Mouse (Mus musculus): Measurements from ENCODE around the gene Me1. TPM values are rescaled to one million over a fixed set of nuclear protein-coding genes. Genes with fewer than 3 reads are reported as not detected.
A peak's percentile ranks its signal among the peaks of the same experiment; 100 is the strongest.

Me1 gene
- polyA plus RNA-seq, 1 experiment from 2014 or later: 9.4 TPM

DNA sequence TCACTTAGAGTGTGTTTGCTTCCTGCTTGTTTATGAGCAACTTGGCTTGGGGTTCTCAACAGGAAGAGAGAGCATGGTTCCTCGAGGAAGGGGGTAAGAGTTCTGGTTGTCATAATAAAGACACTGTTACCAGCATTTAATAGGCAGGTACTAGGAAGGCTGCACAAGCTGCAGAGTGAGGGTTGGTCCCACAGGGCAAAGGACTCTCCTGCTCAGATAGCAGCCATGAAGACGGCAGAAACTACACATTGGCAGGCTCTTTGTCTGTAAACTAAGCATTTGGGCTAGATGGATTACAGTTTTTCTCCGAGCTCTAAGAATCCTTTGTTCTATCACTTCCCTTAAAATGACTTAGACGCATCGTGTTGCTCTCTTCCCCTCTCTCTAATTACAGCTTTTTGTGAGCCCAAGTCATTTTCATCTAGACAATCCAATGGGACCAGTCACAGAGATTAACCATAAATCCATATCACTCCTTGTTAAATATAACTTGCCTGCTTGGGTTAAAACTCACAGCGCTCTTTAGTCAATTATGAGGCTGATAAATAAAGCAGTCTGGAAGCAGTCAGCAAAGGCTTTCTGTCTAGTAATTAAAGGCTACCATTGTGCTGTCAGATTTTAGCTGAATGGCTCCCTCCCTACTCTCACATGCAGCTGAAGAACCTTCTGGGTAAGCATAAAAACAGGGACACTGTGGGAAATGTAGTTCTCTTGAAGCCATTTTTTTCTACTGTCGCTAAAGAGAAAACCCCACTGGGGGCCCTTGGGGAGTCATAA lies 30.0 kb upstream of the Me1 start:
- DNase-seq (ENCODE audit: low spot score): no peak
- Histone ChIP-seq H3K4me1 (0 out of 2 replicates have a peak, but pooled peaks cover 3% of the 10 kb centered on the region), H3K4me3 (no peak overlapping the region), H3K27ac (no peak overlapping the region), H3K36me3 (no peaks in the 10 kb centered on the region), H3K27me3 (ENCODE audit: low read depth, poor library complexity, severe bottlenecking) (no peaks in the 10 kb centered on the region), H3K9me3 (replicated peaks) (no peaks in the 10 kb centered on the region)
- WGBS: 73% methylated on average over 7 of the region's 7 CpGs

DNA sequence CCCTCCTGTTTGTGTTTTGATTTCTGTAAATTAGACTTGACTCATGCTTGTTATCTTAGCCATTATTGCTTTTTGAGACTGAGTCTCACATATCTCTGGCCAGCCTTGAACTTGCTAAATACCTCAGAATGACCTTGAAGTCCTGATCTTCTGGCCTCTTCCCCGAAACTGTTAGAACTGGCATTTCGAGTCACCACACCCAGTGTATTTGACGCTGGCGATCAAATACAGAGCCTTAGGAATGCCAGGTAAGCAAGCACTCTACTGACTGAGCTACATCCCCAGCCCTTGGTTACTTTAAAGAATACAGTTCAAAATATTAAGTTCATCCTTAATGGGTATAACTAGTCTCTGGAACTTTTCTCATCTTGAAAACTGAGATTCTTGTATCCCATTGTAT lies 29.3 kb upstream of the Me1 start:
- Histone ChIP-seq H3K36me3 (no peaks in the 10 kb centered on the region), H3K4me1 (0 out of 2 replicates have a peak, but pooled peaks cover 3% of the 10 kb centered on the region), H3K27ac (no peak overlapping the region), H3K9me3 (replicated peaks) (no peaks in the 10 kb centered on the region), H3K4me3 (no peak overlapping the region), H3K27me3 (ENCODE audit: low read depth, poor library complexity, severe bottlenecking) (no peaks in the 10 kb centered on the region)
- 89% methylated on average over 4 of the region's 4 CpGs for WGBS
- no peak for DNase-seq (ENCODE audit: low spot score)

DNA sequence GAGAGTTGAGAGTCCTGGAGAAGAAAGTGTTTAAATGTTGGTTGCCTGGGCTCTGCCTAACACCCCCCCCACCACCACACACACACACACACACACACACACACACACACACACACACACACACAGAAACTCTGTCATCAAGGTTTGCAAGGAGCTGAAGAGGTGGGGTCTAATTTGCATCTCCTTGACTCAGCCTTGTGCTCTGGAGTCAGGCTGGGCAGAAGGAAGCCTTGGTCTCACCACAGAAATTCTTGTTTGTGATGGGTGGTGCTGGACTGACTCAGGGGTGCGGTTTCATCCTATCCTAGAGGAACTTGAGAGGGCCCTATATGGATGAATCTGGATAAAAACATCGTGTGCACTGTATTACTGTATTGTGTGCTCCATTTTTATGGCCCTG lies 25.0 kb upstream of the Me1 start:
- 91% methylated on average over 2 of the region's 2 CpGs for WGBS

DNA sequence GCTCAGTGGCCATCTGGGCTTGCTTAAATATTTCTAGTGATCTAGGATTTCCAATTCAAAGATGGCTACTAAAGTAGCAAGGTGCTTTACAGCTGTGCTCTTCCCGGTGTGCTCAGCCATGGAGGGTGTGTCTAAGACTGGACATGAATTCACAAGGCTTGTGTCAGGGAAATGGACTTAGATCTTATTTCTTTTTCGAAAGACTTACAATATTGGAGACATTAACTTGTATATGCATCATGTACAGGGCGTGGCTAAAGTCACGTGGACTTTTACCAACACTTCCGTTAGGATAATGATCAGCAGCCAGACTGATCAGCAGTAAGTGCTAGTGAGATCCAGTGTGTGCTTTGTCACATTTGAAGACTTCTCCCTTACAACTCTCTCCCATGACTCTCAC lies 24.5 kb upstream of the Me1 start:
- WGBS: 90% methylated on average over 5 of the region's 5 CpGs
- Histone ChIP-seq H3K4me1 (no peaks in the 10 kb centered on the region), H3K36me3 (no peaks in the 10 kb centered on the region), H3K27me3 (ENCODE audit: low read depth, poor library complexity, severe bottlenecking) (no peaks in the 10 kb centered on the region), H3K4me3 (no peak overlapping the region), H3K9me3 (replicated peaks) (no peaks in the 10 kb centered on the region), H3K27ac (no peak overlapping the region)
- no peak for DNase-seq (ENCODE audit: low spot score)

More for the DNA sequence above, 25.0 kb upstream of the Me1 start:
- Histone ChIP-seq H3K9me3 (replicated peaks) (no peaks in the 10 kb centered on the region), H3K27me3 (ENCODE audit: low read depth, poor library complexity, severe bottlenecking) (no peaks in the 10 kb centered on the region), H3K4me3 (no peak overlapping the region), H3K4me1 (0 out of 2 replicates have a peak, but pooled peaks cover 3% of the 10 kb centered on the region), H3K27ac (no peak overlapping the region), H3K36me3 (no peaks in the 10 kb centered on the region)
- no peak for DNase-seq (ENCODE audit: low spot score)

DNA sequence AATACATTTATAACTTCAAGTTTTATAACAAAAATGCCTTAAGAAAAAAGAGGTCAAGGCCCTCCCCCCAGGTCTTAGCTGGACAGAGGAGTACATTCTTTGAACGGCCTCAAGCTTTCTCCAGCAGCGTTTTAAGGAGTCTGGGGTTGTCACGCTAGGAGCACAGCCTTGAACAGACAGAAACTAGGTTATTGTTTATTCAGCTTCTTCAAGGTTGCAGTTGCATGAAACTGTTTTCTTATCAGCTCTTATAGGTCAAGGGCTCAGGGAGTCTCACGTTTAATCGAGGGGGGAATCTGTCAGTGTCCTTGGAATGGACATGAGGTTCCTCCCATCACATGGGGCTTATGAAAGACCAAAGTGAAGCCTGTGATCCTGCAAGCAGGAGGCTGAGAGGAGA lies 21.4 kb upstream of the Me1 start:
- 85% methylated on average over 5 of the region's 5 CpGs for WGBS
- Histone ChIP-seq H3K4me1 (no peaks in the 10 kb centered on the region), H3K36me3 (no peaks in the 10 kb centered on the region), H3K9me3 (replicated peaks) (no peaks in the 10 kb centered on the region), H3K27me3 (ENCODE audit: low read depth, poor library complexity, severe bottlenecking) (no peaks in the 10 kb centered on the region), H3K27ac (no peak overlapping the region), H3K4me3 (no peak overlapping the region)
- DNase-seq (ENCODE audit: low spot score): no peak

DNA sequence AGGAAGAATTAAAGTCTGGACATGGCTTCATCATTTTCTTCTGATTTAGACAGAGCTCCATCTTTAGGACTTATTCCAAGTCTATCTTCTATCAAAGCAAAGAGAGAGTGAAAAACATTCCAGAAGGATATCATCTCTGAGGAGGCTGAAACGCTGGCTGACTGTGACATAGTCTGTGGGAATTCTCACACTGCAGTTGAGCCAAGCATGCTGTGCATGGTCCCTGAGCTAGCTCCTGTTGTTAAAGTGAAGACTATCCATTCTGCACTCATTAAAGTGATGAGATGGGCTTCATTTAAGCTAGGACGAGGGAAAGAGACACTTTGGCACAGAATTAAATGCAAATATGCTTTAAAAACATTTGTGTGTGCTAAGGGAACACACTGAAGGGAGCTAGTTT lies 20.8 kb upstream of the Me1 start:
- DNase-seq (ENCODE audit: low spot score): no peak
- Histone ChIP-seq H3K4me3 (no peak overlapping the region), H3K9me3 (replicated peaks) (no peaks in the 10 kb centered on the region), H3K36me3 (no peaks in the 10 kb centered on the region), H3K27me3 (ENCODE audit: low read depth, poor library complexity, severe bottlenecking) (no peaks in the 10 kb centered on the region), H3K4me1 (no peaks in the 10 kb centered on the region), H3K27ac (no peak overlapping the region)
- WGBS: 63% methylated on average over 2 of the region's 2 CpGs

DNA sequence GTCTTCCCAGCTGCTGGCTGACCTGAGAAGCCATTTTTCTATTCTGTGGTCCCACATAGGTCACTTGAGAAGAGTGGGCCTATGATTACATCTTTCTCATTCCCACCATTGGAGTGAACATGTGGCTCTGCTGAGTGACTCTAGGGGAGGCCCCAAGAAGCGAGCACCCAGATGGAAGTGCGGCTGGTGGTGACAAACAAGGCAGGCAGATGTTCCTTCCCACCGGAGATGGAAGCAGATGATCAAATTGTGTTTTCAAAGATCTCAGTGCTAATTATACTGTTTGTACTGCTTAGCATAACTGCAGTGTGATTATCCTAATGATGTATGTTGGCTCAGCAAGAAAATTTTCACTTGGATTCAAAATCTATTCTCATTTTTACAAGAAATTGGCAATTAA lies 18.3 kb upstream of the Me1 start:
- Histone ChIP-seq H3K27me3 (ENCODE audit: low read depth, poor library complexity, severe bottlenecking) (no peaks in the 10 kb centered on the region), H3K9me3 (replicated peaks) (no peaks in the 10 kb centered on the region), H3K4me1 (no peaks in the 10 kb centered on the region), H3K36me3 (no peaks in the 10 kb centered on the region), H3K27ac (no peak overlapping the region), H3K4me3 (no peak overlapping the region)
- WGBS: 91% methylated on average over 3 of the region's 3 CpGs
- DNase-seq (ENCODE audit: low spot score): no peak

DNA sequence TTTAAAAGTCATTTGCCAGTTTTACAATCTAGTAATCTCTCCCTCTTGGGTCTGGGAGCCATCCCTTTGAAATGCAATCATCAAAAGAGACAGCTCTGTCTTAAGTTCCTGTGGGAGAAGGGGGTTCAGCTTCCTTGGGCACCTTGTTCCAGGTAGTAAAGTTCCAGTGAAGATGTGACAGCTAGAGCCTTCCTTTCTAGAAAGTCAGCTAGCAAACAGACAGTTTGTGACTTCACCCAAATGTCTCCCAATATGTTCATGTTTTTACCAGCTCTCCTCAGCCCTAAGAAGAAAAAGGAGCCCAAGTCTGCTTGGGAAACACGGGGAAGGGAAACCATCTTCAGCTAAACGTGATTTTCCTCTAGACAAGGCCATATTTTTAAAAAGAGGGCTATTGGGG lies 16.9 kb upstream of the Me1 start:
- no peaks in the 10 kb centered on the region for H3K9me3 ChIP-seq (replicated peaks)
- no peak overlapping the region for H3K27ac ChIP-seq
- H3K27me3 ChIP-seq (ENCODE audit: low read depth, poor library complexity, severe bottlenecking): no peaks in the 10 kb centered on the region
- DNase-seq (ENCODE audit: low spot score): no peak
- no peak overlapping the region for H3K4me3 ChIP-seq
- H3K4me1 ChIP-seq: no peaks in the 10 kb centered on the region
- no peaks in the 10 kb centered on the region for H3K36me3 ChIP-seq
- WGBS: 66% methylated on average over 2 of the region's 2 CpGs

DNA sequence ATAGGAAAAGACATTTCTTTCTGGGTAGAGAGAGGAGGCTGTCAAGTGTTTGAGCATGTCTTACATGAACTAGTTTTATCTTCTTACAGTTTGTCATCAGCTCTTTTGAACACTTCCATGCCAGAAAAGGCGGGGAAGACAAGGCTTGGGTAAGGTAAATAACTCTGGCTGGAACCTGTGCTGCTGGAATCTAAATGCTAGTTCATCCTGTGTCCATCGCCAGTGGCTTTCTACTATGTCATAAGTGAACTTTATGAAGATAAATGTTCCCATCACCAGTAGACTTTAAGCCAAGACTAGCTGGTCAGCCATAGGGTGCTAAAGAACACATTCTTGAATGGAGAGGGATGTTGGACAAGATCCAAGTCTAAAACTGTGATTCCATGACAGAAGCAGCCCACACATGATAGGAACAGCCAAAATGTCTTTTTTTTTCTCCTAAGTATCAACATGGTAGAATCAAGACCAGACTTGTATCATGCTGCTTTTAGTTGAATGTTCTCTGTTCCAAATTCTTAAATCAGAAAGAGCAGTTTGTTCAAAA lies 14.4 kb upstream of the Me1 start:
- no peak for DNase-seq (ENCODE audit: low spot score)
- Histone ChIP-seq H3K9me3 (replicated peaks) (no peaks in the 10 kb centered on the region), H3K36me3 (no peaks in the 10 kb centered on the region), H3K4me3 (no peak overlapping the region), H3K27me3 (ENCODE audit: low read depth, poor library complexity, severe bottlenecking) (no peaks in the 10 kb centered on the region), H3K27ac (no peak overlapping the region), H3K4me1 (no peaks in the 10 kb centered on the region)
- 90% methylated on average over 2 of the region's 2 CpGs for WGBS

DNA sequence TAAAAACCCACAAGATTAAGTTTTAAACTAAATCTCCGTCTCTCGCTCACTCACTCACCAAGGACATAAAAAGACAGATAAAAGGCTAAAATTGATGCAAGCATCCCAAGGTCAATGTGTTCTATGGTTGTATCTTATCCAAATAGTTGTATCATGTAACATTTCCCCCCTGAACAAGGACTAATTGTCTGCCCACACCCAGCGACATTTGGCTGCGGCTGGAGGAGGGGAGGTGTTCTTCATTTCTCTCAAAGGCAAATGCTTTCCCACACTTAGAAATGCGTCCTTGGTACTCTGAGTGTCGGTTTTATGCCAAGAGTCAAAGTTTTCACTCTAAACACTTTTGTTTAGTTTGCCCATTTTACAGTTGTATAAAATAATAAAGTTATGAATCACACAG lies 13.2 kb upstream of the Me1 start:
- Histone ChIP-seq H3K9me3 (replicated peaks) (no peaks in the 10 kb centered on the region), H3K36me3 (no peaks in the 10 kb centered on the region), H3K4me1 (no peaks in the 10 kb centered on the region), H3K27ac (no peak overlapping the region), H3K27me3 (ENCODE audit: low read depth, poor library complexity, severe bottlenecking) (no peaks in the 10 kb centered on the region), H3K4me3 (no peak overlapping the region)
- WGBS: 77% methylated on average over 6 of the region's 6 CpGs
- DNase-seq (ENCODE audit: low spot score): no peak

DNA sequence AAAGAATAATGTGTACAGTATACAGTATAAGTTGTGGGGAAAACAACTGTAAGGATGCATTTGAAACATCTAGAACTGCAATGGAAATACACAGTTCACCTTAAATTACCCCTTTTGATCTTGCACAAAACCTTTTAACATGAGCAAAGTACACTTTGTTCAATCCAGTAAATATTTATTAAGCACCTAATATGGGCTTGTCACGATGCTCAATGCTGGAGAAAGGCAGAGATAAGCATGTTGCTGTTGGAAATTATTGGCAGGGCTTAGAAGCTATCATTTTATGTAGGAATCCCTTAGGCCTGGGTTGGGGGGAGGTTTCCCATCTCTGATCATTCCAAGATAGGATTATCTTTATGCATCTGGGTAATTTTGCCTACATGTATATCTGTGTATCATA lies 11.7 kb upstream of the Me1 start:
- Histone ChIP-seq H3K36me3 (no peaks in the 10 kb centered on the region), H3K9me3 (replicated peaks) (no peaks in the 10 kb centered on the region), H3K27ac (no peak overlapping the region), H3K27me3 (ENCODE audit: low read depth, poor library complexity, severe bottlenecking) (no peaks in the 10 kb centered on the region), H3K4me3 (no peak overlapping the region), H3K4me1 (no peaks in the 10 kb centered on the region)
- WGBS: 70% methylated on average over 1 of the region's 1 CpGs
- no peak for DNase-seq (ENCODE audit: low spot score)

DNA sequence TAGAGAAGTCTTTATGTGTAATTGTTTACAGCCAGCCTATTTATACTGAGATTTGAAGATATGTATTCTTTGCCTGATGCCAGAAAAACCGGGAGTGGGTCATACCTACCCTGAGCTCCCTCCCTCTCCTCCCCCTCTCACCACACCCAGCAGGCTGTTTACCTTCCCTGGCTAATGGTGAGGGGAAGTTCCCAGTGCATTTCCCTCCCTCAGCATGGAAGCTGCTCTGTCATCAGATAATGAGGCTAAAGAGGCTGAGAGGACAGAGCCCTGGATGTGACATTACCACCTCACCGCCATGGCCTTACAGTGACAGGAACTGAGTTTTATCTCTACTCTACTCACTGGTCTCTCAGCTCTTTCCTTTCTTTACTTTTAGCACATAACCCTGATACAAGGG lies 6.1 kb upstream of the Me1 start:
- Histone ChIP-seq H3K4me1 (0 out of 2 replicates have a peak, but pooled peaks cover 3% of the 10 kb centered on the region), H3K9me3 (replicated peaks) (no peaks in the 10 kb centered on the region), H3K27me3 (ENCODE audit: low read depth, poor library complexity, severe bottlenecking) (peaks cover 2% of the 10 kb centered on the region; the same call in 1 of the 2 replicates), H3K4me3 (no peak overlapping the region), H3K27ac (0 out of 2 replicates have a peak overlapping the region, but pooled peaks have one; percentile 36), H3K36me3 (no peaks in the 10 kb centered on the region)
- DNase-seq (ENCODE audit: low spot score): no peak
- WGBS: 24% methylated on average over 2 of the region's 2 CpGs

DNA sequence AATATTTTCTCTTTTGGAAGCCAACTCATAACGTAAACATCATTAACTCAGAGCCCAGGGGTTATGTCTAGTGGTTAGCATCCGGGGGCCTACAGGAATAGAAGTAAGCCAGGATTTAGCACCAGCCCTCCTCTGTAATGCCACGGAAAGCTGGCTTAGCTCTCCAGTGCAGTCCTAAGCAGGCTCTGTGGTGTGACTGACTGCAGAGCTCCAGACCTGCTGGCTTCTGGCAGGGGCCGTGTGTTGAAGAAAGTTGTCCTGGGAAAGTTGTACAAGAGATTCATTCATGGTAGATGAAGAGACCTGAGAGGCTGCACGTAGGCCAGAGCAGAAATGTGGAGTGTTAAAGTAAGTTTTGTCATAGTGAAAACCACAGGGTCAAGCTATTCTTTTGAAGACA lies 5.5 kb upstream of the Me1 start:
- Histone ChIP-seq H3K27ac (no peak overlapping the region), H3K36me3 (no peaks in the 10 kb centered on the region), H3K9me3 (replicated peaks) (no peaks in the 10 kb centered on the region), H3K27me3 (ENCODE audit: low read depth, poor library complexity, severe bottlenecking) (peaks cover 7% of the 10 kb centered on the region; the same call in 1 of the 2 replicates), H3K4me3 (no peak overlapping the region), H3K4me1 (0 out of 2 replicates have a peak, but pooled peaks cover 3% of the 10 kb centered on the region)
- DNase-seq (ENCODE audit: low spot score): no peak
- 38% methylated on average over 5 of the region's 5 CpGs for WGBS

All from limb, embryonic 10.5 days (tissue).